Mouse (Mus musculus): Measurements from ENCODE around the gene Ndufa3.

The Ndufa3 gene

GRCm38 (mm10) chr7:3611006-3611405 lies 6.2 kb upstream of the Ndufa3 start:
- no peak for DNase-seq

GRCm38 (mm10) chr7:3614021-3614420 lies 3.2 kb upstream of the Ndufa3 start:
- no peak for DNase-seq

- DNase-seq, result no peak
These were observed 1.1 kb upstream of the Ndufa3 start, which contains the start of gene Oscar for GRCm38 (mm10) chr7:3616057-3616388. TSS of gene Oscar (minus strand) at chr7:3616157.

- peak; percentile 13 for DNase-seq
These were observed 558 bp upstream of the Ndufa3 start for GRCm38 (mm10) chr7:3616389-3617241.

- DNase-seq, result peak; percentile 22
These were observed 11.9 kb downstream of the Ndufa3 start for GRCm38 (mm10) chr7:3629030-3629429.

- DNase-seq, result peak; percentile 92
These were observed 12.6 kb downstream of the Ndufa3 start, which contains the start of the genes Tfpt and Prpf31 for GRCm38 (mm10) chr7:3629543-3630477. TSS of gene Tfpt (minus strand) at chr7:3629929. TSS of gene Prpf31 (plus strand) at chr7:3629985.

- DNase-seq, result no peak
These were observed 13.3 kb downstream of the Ndufa3 start for GRCm38 (mm10) chr7:3630478-3630815.

GRCm38 (mm10) chr7:3643412-3643811 lies 26.2 kb downstream of the Ndufa3 start:
- DNase-seq, result no peak

- no peak for DNase-seq
These were observed 26.7 kb downstream of the Ndufa3 start for GRCm38 (mm10) chr7:3643843-3644242.

- peak; percentile 95 for DNase-seq
These were observed 27.1 kb downstream of the Ndufa3 start for GRCm38 (mm10) chr7:3644348-3644671.

- peak; percentile 97 for DNase-seq
These were observed 27.7 kb downstream of the Ndufa3 start, which contains the start of gene Cnot3 for GRCm38 (mm10) chr7:3644672-3645487. TSS of gene Cnot3 (plus strand) at chr7:3645268.

- DNase-seq, result no peak
These were observed 28.4 kb downstream of the Ndufa3 start for GRCm38 (mm10) chr7:3645488-3646025.

GRCm38 (mm10) chr7:3646188-3646587 lies 29.0 kb downstream of the Ndufa3 start:
- DNase-seq, result no peak

- DNase-seq, result no peak
These were observed 29.5 kb downstream of the Ndufa3 start for GRCm38 (mm10) chr7:3646641-3647040.

- no peak for DNase-seq
These were observed 39.8 kb downstream of the Ndufa3 start for GRCm38 (mm10) chr7:3656966-3657365.

GRCm38 (mm10) chr7:3658578-3658977 lies 41.4 kb downstream of the Ndufa3 start:
- no peak for DNase-seq

GRCm38 (mm10) chr7:3664524-3665214 lies 47.5 kb downstream of the Ndufa3 start:
- peak; percentile 28 for DNase-seq

- peak; percentile 92 for DNase-seq
These were observed 48.3 kb downstream of the Ndufa3 start, which contains the start of gene Leng1 for GRCm38 (mm10) chr7:3665215-3666114. TSS of gene Leng1 (minus strand) at chr7:3665840.

GRCm38 (mm10) chr7:3666921-3667391 lies 49.8 kb downstream of the Ndufa3 start:
- DNase-seq, result no peak

All from thymus, postnatal 14 days (tissue).